Mouse (Mus musculus) embryonic facial prominence, embryonic 10.5 days (tissue): ENCODE results near the gene Grb14. TPM values are rescaled to one million over a fixed set of nuclear protein-coding genes. Genes with fewer than 3 reads are reported as not detected.

Source experiments
- DNase-seq: peaks from one replicate; pipeline ENCODE4 v3.0.0-alpha.2; 2017; ENCODE audit warnings: low spot score
- H3K27ac ChIP-seq: fragments of 300-500 bp; sonication (generic); replicated peaks from 2 replicates; pipeline ENCODE4 v1.5.1; 2016; ENCODE audit warnings: mild to moderate bottlenecking
- H3K27me3 ChIP-seq: fragments of 300-500 bp; sonication (generic); replicated peaks from 2 replicates; pipeline ENCODE4 v1.6.1; 2016; ENCODE audit warnings: low read depth, mild to moderate bottlenecking; ENCODE audit not compliant: poor library complexity, severe bottlenecking
- H3K36me3 ChIP-seq: fragments of 300-500 bp; sonication (generic); replicated peaks from 2 replicates; pipeline ENCODE4 v1.6.1; 2016; ENCODE audit warnings: mild to moderate bottlenecking, moderate library complexity
- H3K4me1 ChIP-seq: fragments of 300-500 bp; sonication (generic); 2 replicates; pipeline ENCODE4 v1.6.1; 2016
- H3K4me3 ChIP-seq: fragments of 300-500 bp; sonication (generic); 2 replicates; pipeline ENCODE4 v1.5.1; 2016; ENCODE audit warnings: mild to moderate bottlenecking, moderate library complexity
- H3K9me3 ChIP-seq: fragments of 300-500 bp; sonication (generic); 2 replicates; pipeline ENCODE4 v1.6.1; 2016; ENCODE audit warnings: mild to moderate bottlenecking
- WGBS: fragments of 180-500 bp; shearing (Covaris S2); methylation state at CpG from one replicate; pipeline ENCODE4 v1.1.7; 2016; 5-methylcytosine and 5-hydroxymethylcytosine counted together
- polyA plus RNA-seq: library from polyadenylated mRNA; unstranded; fragments of >200 nt; fragmentation: Nextera tagmentation; extraction: Ambion mirVana; gene quantifications from 2 replicates; pipeline ENCODE4 v1.2.1, GENCODE M21; 2016

Grb14 gene
- polyA plus RNA-seq, 1 experiment from 2014 or later, result 4.6 TPM

- no peaks in the 10 kb centered on the region for H3K36me3 ChIP-seq
- no peaks in the 10 kb centered on the region for H3K4me1 ChIP-seq
- H3K9me3 ChIP-seq, result no peaks in the 10 kb centered on the region
- no peak overlapping the region for H3K27ac ChIP-seq
- H3K4me3 ChIP-seq, result no peak overlapping the region
- H3K27me3 ChIP-seq, result no peaks in the 10 kb centered on the region
- no peak for DNase-seq
- 85% methylated on average over 3 of the region's 3 CpGs for WGBS
Measured at GRCm38 (mm10) chr2:65014552-65014951, 10.2 kb downstream of the Grb14 start.

- no peaks in the 10 kb centered on the region for H3K27me3 ChIP-seq
- H3K4me3 ChIP-seq, result no peak overlapping the region
- H3K9me3 ChIP-seq, result no peaks in the 10 kb centered on the region
- no peak overlapping the region for H3K27ac ChIP-seq
- DNase-seq, result no peak
- 0 out of 2 replicates have a peak, but pooled peaks cover 3% of the 10 kb centered on the region for H3K4me1 ChIP-seq
- H3K36me3 ChIP-seq, result no peaks in the 10 kb centered on the region
- 92% methylated on average over 3 of the region's 3 CpGs for WGBS
Measured at GRCm38 (mm10) chr2:65010105-65010504, 14.7 kb downstream of the Grb14 start.

- H3K36me3 ChIP-seq, result no peaks in the 10 kb centered on the region
- H3K9me3 ChIP-seq, result no peaks in the 10 kb centered on the region
- no peak for DNase-seq
- H3K27me3 ChIP-seq, result no peaks in the 10 kb centered on the region
- H3K4me3 ChIP-seq, result no peak overlapping the region
- no peak overlapping the region for H3K27ac ChIP-seq
- H3K4me1 ChIP-seq, result 0 out of 2 replicates have a peak, but pooled peaks cover 3% of the 10 kb centered on the region
- 55% methylated on average over 2 of the region's 2 CpGs for WGBS
Measured at GRCm38 (mm10) chr2:65007396-65007795, 17.4 kb downstream of the Grb14 start.

- DNase-seq, result no peak
- H3K27me3 ChIP-seq, result no peaks in the 10 kb centered on the region
- no peak overlapping the region for H3K4me3 ChIP-seq
- H3K36me3 ChIP-seq, result no peaks in the 10 kb centered on the region
- H3K4me1 ChIP-seq, result 0 out of 2 replicates have a peak, but pooled peaks cover 3% of the 10 kb centered on the region
- H3K9me3 ChIP-seq, result no peaks in the 10 kb centered on the region
- H3K27ac ChIP-seq, result no peak overlapping the region
Measured at GRCm38 (mm10) chr2:65005044-65005443, 19.7 kb downstream of the Grb14 start.

GRCm38 (mm10) chr2:65003433-65003832, 21.4 kb downstream of the Grb14 start:
- DNase-seq, result no peak
- no peaks in the 10 kb centered on the region for H3K36me3 ChIP-seq
- no peaks in the 10 kb centered on the region for H3K27me3 ChIP-seq
- no peak overlapping the region for H3K27ac ChIP-seq
- 0 out of 2 replicates have a peak, but pooled peaks cover 3% of the 10 kb centered on the region for H3K4me1 ChIP-seq
- 42% methylated on average over 2 of the region's 2 CpGs for WGBS
- no peak overlapping the region for H3K4me3 ChIP-seq
- no peaks in the 10 kb centered on the region for H3K9me3 ChIP-seq

- 88% methylated on average over 3 of the region's 3 CpGs for WGBS
- Histone ChIP-seq H3K27me3 (no peaks in the 10 kb centered on the region), H3K4me3 (no peak overlapping the region), H3K9me3 (no peaks in the 10 kb centered on the region), H3K36me3 (no peaks in the 10 kb centered on the region), H3K4me1 (0 out of 2 replicates have a peak, but pooled peaks cover 2% of the 10 kb centered on the region), H3K27ac (no peak overlapping the region)
- no peak for DNase-seq
Measured at GRCm38 (mm10) chr2:65002631-65003030, 22.2 kb downstream of the Grb14 start.

GRCm38 (mm10) chr2:64995048-64995447, 29.7 kb downstream of the Grb14 start:
- H3K27ac ChIP-seq, result no peak overlapping the region
- no peaks in the 10 kb centered on the region for H3K27me3 ChIP-seq
- no peaks in the 10 kb centered on the region for H3K9me3 ChIP-seq
- no peaks in the 10 kb centered on the region for H3K4me1 ChIP-seq
- no peak for DNase-seq
- H3K36me3 ChIP-seq, result no peaks in the 10 kb centered on the region
- H3K4me3 ChIP-seq, result no peak overlapping the region
- WGBS, result 92% methylated on average over 2 of the region's 2 CpGs

GRCm38 (mm10) chr2:64989426-64990187, 35.2 kb downstream of the Grb14 start:
- H3K9me3 ChIP-seq, result no peaks in the 10 kb centered on the region
- H3K27ac ChIP-seq, result no peak overlapping the region
- H3K27me3 ChIP-seq, result no peaks in the 10 kb centered on the region
- DNase-seq, result no peak
- H3K4me1 ChIP-seq, result no peaks in the 10 kb centered on the region
- no peaks in the 10 kb centered on the region for H3K36me3 ChIP-seq
- WGBS, result 92% methylated on average over 2 of the region's 2 CpGs
- H3K4me3 ChIP-seq, result no peak overlapping the region

- DNase-seq, result no peak
- 79% methylated on average over 3 of the region's 3 CpGs for WGBS
- H3K4me3 ChIP-seq, result no peak overlapping the region
- H3K4me1 ChIP-seq, result no peaks in the 10 kb centered on the region
- no peaks in the 10 kb centered on the region; the same call in 1 of the 2 replicates for H3K9me3 ChIP-seq
- H3K27me3 ChIP-seq, result no peaks in the 10 kb centered on the region
- H3K27ac ChIP-seq, result no peak overlapping the region
- no peaks in the 10 kb centered on the region for H3K36me3 ChIP-seq
Measured at GRCm38 (mm10) chr2:64987782-64988181, 37.0 kb downstream of the Grb14 start.

GRCm38 (mm10) chr2:64975546-64975945, 49.2 kb downstream of the Grb14 start:
- no peak overlapping the region for H3K4me3 ChIP-seq
- no peaks in the 10 kb centered on the region for H3K9me3 ChIP-seq
- 61% methylated on average over 5 of the region's 5 CpGs for WGBS
- no peak overlapping the region for H3K27ac ChIP-seq
- no peak for DNase-seq
- H3K27me3 ChIP-seq, result no peaks in the 10 kb centered on the region
- H3K4me1 ChIP-seq, result peaks cover 14% of the 10 kb centered on the region
- H3K36me3 ChIP-seq, result no peaks in the 10 kb centered on the region

GRCm38 (mm10) chr2:64974549-64974948, 50.2 kb downstream of the Grb14 start:
- Histone ChIP-seq H3K9me3 (no peaks in the 10 kb centered on the region), H3K27me3 (no peaks in the 10 kb centered on the region), H3K36me3 (no peaks in the 10 kb centered on the region), H3K4me3 (no peak overlapping the region), H3K27ac (no peak overlapping the region), H3K4me1 (peaks cover 14% of the 10 kb centered on the region)
- no peak for DNase-seq
- WGBS, result 54% methylated on average over 2 of the region's 2 CpGs

- H3K27me3 ChIP-seq, result no peaks in the 10 kb centered on the region
- no peak overlapping the region for H3K4me3 ChIP-seq
- H3K9me3 ChIP-seq, result no peaks in the 10 kb centered on the region
- no peak overlapping the region for H3K27ac ChIP-seq
- H3K4me1 ChIP-seq, result peaks cover 14% of the 10 kb centered on the region
- DNase-seq, result peak; percentile 9
- H3K36me3 ChIP-seq, result no peaks in the 10 kb centered on the region
- 71% methylated on average over 10 of the region's 10 CpGs for WGBS
Measured at GRCm38 (mm10) chr2:64973819-64974441, 50.9 kb downstream of the Grb14 start.

GRCm38 (mm10) chr2:64973125-64973524, 51.7 kb downstream of the Grb14 start:
- H3K27me3 ChIP-seq, result no peaks in the 10 kb centered on the region
- no peaks in the 10 kb centered on the region for H3K36me3 ChIP-seq
- H3K4me3 ChIP-seq, result no peak overlapping the region
- WGBS, result 57% methylated on average over 1 of the region's 1 CpGs
- no peaks in the 10 kb centered on the region for H3K9me3 ChIP-seq
- H3K27ac ChIP-seq, result no peak overlapping the region
- H3K4me1 ChIP-seq, result peaks cover 14% of the 10 kb centered on the region
- no peak for DNase-seq
